Mouse (Mus musculus): ENCODE measurements around the gene Cyp2j5.

DNA sequence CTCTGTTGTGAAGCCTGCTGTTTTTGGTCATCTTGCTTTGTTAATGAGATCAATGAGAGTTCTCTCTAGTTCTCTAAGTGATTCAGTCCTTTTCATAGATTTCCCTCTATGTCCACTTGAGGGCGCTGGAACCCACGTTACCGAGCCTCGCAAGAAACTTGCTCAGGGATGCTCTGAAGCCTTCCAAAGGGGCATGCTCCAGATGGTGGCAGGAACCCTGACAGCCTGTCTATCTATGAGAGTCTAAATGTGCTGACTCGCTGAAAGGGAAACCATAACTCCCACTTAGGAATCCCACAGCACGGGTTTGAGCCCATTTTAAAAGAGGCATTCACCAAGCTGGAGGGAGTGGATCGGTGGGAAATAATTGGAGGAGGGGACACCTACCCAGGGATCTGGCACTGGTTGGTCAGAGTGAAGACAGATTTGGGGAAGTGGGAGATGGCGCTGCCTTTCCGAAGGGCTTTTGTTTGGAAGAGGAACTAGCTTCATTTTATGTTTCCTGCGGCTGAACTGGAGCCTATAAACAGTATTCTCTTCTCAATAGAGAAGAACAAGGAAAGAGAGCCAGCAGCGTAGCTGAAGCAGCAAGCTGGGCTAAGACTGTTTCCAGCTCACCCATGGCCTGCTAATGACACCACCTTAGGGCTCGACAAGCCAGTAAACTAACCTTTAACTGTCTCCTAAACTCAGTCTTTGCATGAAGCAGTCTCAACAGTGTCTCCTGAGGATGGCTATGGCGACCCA is 32.8 kb upstream of the Cyp2j5 start:
- TF ChIP-seq MAFK (IDR thresholded peaks at IDR 0.05; ENCODE audit: insufficient read depth, low read depth, low read length) (0 out of 2 replicates have a peak, but pooled peaks have one; percentile 24), HCFC1 (IDR thresholded peaks at IDR 0.05; ENCODE audit: borderline replicate concordance, insufficient read depth, low read length) (no peak), ZNF384 (IDR thresholded peaks at IDR 0.05; ENCODE audit: low read depth, low read length) (no peak), CHD2 (IDR thresholded peaks at IDR 0.05; ENCODE audit: low read depth, low read length) (no peak)
